11 mouse cellular contexts compared by ENCODE assay signal in genomic region chr5:112641131-112641530, GRCm38 (mm10).
DNase-seq lines count a peak whose midpoint lies in the region; ATAC-seq lines count a peak whose summit lies in the region.
"Had no signal": no experiment of that assay in that cellular context is flagged by ENCODE, and none has a peak within 500 bp of the region (broad histone marks: within the 10 kb centered on the region; RNA-seq: fewer than 3 reads in every experiment).

No protein-coding gene starts in this region.

- no peak overlapping the region for H3K4me3 ChIP-seq in forebrain, embryonic 13.5 days
- H3K4me3 ChIP-seq in forebrain, embryonic 16.5 days (replicated peaks; ENCODE audit: low read length) = no peak overlapping the region
- no peak overlapping the region for H3K4me3 ChIP-seq in liver, embryonic 12.5 days
- no peak overlapping the region; the same call in 1 of the 2 replicates for H3K4me3 ChIP-seq in limb, embryonic 12.5 days (replicated peaks)

- H3K36me3 ChIP-seq in forebrain, embryonic 13.5 days (ENCODE audit: poor library complexity, severe bottlenecking) = no peaks in the 10 kb centered on the region
- no peaks in the 10 kb centered on the region for H3K36me3 ChIP-seq in forebrain, embryonic 16.5 days (ENCODE audit: control insufficient read depth, insufficient read depth)
- no peaks in the 10 kb centered on the region for H3K36me3 ChIP-seq in liver, embryonic 12.5 days
- no peaks in the 10 kb centered on the region for H3K36me3 ChIP-seq in limb, embryonic 12.5 days

- H3K27ac ChIP-seq in forebrain, embryonic 13.5 days = no peak overlapping the region
- H3K27ac ChIP-seq in forebrain, embryonic 16.5 days (ENCODE audit: low read length) = no peak overlapping the region
- no peak overlapping the region for H3K27ac ChIP-seq in liver, embryonic 12.5 days
- no peak overlapping the region for H3K27ac ChIP-seq in limb, embryonic 12.5 days

- peaks cover 19% of the 10 kb centered on the region for H3K4me1 ChIP-seq in forebrain, embryonic 13.5 days
- H3K4me1 ChIP-seq in forebrain, embryonic 16.5 days (replicated peaks; ENCODE audit: control insufficient read depth, insufficient read depth, low read length) = peaks cover 12% of the 10 kb centered on the region
- peaks cover 6% of the 10 kb centered on the region for H3K4me1 ChIP-seq in liver, embryonic 12.5 days
- H3K4me1 ChIP-seq in limb, embryonic 12.5 days (replicated peaks) = peaks cover 14% of the 10 kb centered on the region; the same call in 1 of the 2 replicates

- H3K27me3 ChIP-seq in forebrain, embryonic 13.5 days = no peaks in the 10 kb centered on the region
- H3K27me3 ChIP-seq in forebrain, embryonic 16.5 days (replicated peaks; ENCODE audit: control insufficient read depth, insufficient read depth, low read length) = no peaks in the 10 kb centered on the region
- peaks cover 10% of the 10 kb centered on the region; the same call in 1 of the 2 replicates for H3K27me3 ChIP-seq in liver, embryonic 12.5 days (replicated peaks)
- H3K27me3 ChIP-seq in limb, embryonic 12.5 days = peaks cover 27% of the 10 kb centered on the region; the same call in 1 of the 2 replicates

- H3K4me2 ChIP-seq in forebrain, embryonic 13.5 days = peak overlapping the region; percentile 19; the same call in 1 of the 2 replicates
- H3K4me2 ChIP-seq in forebrain, embryonic 16.5 days (ENCODE audit: low read length) = no peak overlapping the region
- peak overlapping the region; percentile 41 for H3K4me2 ChIP-seq in liver, embryonic 12.5 days
- H3K4me2 ChIP-seq in limb, embryonic 12.5 days = peak overlapping the region; percentile 30

- WGBS in forebrain, embryonic 13.5 days = 26% methylated on average over 20 of the region's 20 CpGs
- WGBS in forebrain, embryonic 16.5 days = 20% methylated on average over 20 of the region's 20 CpGs
- 22% methylated on average over 20 of the region's 20 CpGs for WGBS in liver, embryonic 12.5 days (ENCODE audit: insufficient replicate concordance)
- WGBS in limb, embryonic 12.5 days = 16% methylated on average over 20 of the region's 20 CpGs

- no peak for DNase-seq in liver
- peak; percentile 45 for DNase-seq in retina, embryonic 14.5 days (ENCODE audit: low spot score)
- no peak for DNase-seq in embryo, embryonic 9.5 days (ENCODE audit: extremely low spot score)
- no peak for DNase-seq in cerebellum, adult 8-10 months
- DNase-seq: adrenal gland, postnatal 10 days; cerebellum, adult 9-10 months; left cerebral cortex, postnatal 4 days had no signal

- no peak for ATAC-seq in forebrain, embryonic 13.5 days
- no peak for ATAC-seq in forebrain, embryonic 16.5 days
- ATAC-seq in liver, embryonic 12.5 days = no peak
- ATAC-seq in limb, embryonic 12.5 days (ENCODE audit: insufficient number of reproducible peaks, insufficient read depth, low FRiP score, low TSS enrichment, low read depth) = no peak

- H3K9ac ChIP-seq in forebrain, embryonic 13.5 days = no peak overlapping the region
- H3K9ac ChIP-seq in forebrain, embryonic 16.5 days (replicated peaks; ENCODE audit: low read depth, low read length) = no peak overlapping the region
- no peak overlapping the region for H3K9ac ChIP-seq in liver, embryonic 12.5 days
- no peak overlapping the region for H3K9ac ChIP-seq in limb, embryonic 12.5 days (replicated peaks)

- H3K9me3 ChIP-seq in forebrain, embryonic 13.5 days (replicated peaks) = no peaks in the 10 kb centered on the region
- H3K9me3 ChIP-seq in forebrain, embryonic 16.5 days (ENCODE audit: control insufficient read depth, low read length) = no peaks in the 10 kb centered on the region
- peaks cover 6% of the 10 kb centered on the region; the same call in 1 of the 2 replicates for H3K9me3 ChIP-seq in liver, embryonic 12.5 days (replicated peaks)
- no peaks in the 10 kb centered on the region for H3K9me3 ChIP-seq in limb, embryonic 12.5 days
